Mouse (Mus musculus) embryonic facial prominence, embryonic 12.5 days (tissue): Measurements from ENCODE around the gene Ctnna2. TPM values are rescaled to one million over a fixed set of nuclear protein-coding genes. Genes with fewer than 3 reads are reported as not detected.

ENCODE experiments used
- ATAC-seq: fragments of 200-750 bp; cut with Nextera tagmentation; 2 replicates; pipeline ENCODE4 v1.8.0; 2017; ENCODE audit not compliant: insufficient number of reproducible peaks, insufficient read depth, low FRiP score, low TSS enrichment
- H3K27ac ChIP-seq: fragments of 300-500 bp; sonication (generic); 2 replicates; pipeline ENCODE4 v1.5.1; 2016; ENCODE audit warnings: mild to moderate bottlenecking
- H3K27me3 ChIP-seq: fragments of 300-500 bp; sonication (generic); 2 replicates; pipeline ENCODE4 v1.6.1; 2016; ENCODE audit warnings: mild to moderate bottlenecking, moderate library complexity
- H3K36me3 ChIP-seq: fragments of 300-500 bp; sonication (generic); 2 replicates; pipeline ENCODE4 v1.6.1; 2016; ENCODE audit warnings: mild to moderate bottlenecking
- H3K4me1 ChIP-seq: fragments of 300-500 bp; sonication (generic); 2 replicates; pipeline ENCODE4 v1.6.1; 2016
- H3K4me2 ChIP-seq: fragments of 300-500 bp; sonication (generic); replicated peaks from 2 replicates; pipeline ENCODE4 v1.6.1; 2016; ENCODE audit warnings: mild to moderate bottlenecking, moderate library complexity
- H3K4me3 ChIP-seq: fragments of 300-500 bp; sonication (generic); 2 replicates; pipeline ENCODE4 v1.5.1; 2016; ENCODE audit warnings: mild to moderate bottlenecking
- H3K9ac ChIP-seq: fragments of 300-500 bp; sonication (generic); 2 replicates; pipeline ENCODE4 v1.6.1; 2016; ENCODE audit warnings: mild to moderate bottlenecking, moderate library complexity
- H3K9me3 ChIP-seq: fragments of 300-500 bp; sonication (generic); 2 replicates; pipeline ENCODE4 v1.6.1; 2016; ENCODE audit warnings: mild to moderate bottlenecking, moderate library complexity
- WGBS: fragments of 180-500 bp; shearing (Covaris S2); methylation state at CpG from one replicate; pipeline ENCODE4 v1.1.7; 2016; 5-methylcytosine and 5-hydroxymethylcytosine counted together
- polyA plus RNA-seq: library from polyadenylated mRNA; unstranded; fragments of >200 nt; fragmentation: Nextera tagmentation; extraction: Ambion mirVana; gene quantifications from 2 replicates; pipeline ENCODE4 v1.2.1, GENCODE M21; 2016

The Ctnna2 gene
- polyA plus RNA-seq, 1 experiment from 2014 or later = 16.8 TPM

GRCm38 (mm10) chr6:77408481-77408880, 571.0 kb downstream of the Ctnna2 start:
- Histone ChIP-seq H3K27me3 (no peaks in the 10 kb centered on the region), H3K9me3 (no peaks in the 10 kb centered on the region), H3K4me2 (no peak overlapping the region), H3K9ac (no peak overlapping the region), H3K36me3 (no peaks in the 10 kb centered on the region), H3K27ac (no peak overlapping the region), H3K4me3 (no peak overlapping the region), H3K4me1 (no peaks in the 10 kb centered on the region)
- no peak for ATAC-seq
- 75% methylated on average over 5 of the region's 5 CpGs for WGBS

- Histone ChIP-seq H3K4me1 (no peaks in the 10 kb centered on the region), H3K4me2 (no peak overlapping the region), H3K4me3 (no peak overlapping the region), H3K27me3 (no peaks in the 10 kb centered on the region), H3K36me3 (no peaks in the 10 kb centered on the region), H3K27ac (no peak overlapping the region), H3K9me3 (no peaks in the 10 kb centered on the region), H3K9ac (no peak overlapping the region)
- WGBS = 87% methylated on average over 6 of the region's 6 CpGs
- ATAC-seq = no peak
Measured at GRCm38 (mm10) chr6:77400751-77401150, 578.7 kb downstream of the Ctnna2 start.

GRCm38 (mm10) chr6:77391663-77392062, 587.8 kb downstream of the Ctnna2 start:
- Histone ChIP-seq H3K9ac (no peak overlapping the region), H3K36me3 (no peaks in the 10 kb centered on the region), H3K4me3 (no peak overlapping the region), H3K9me3 (no peaks in the 10 kb centered on the region), H3K4me1 (no peaks in the 10 kb centered on the region), H3K4me2 (no peak overlapping the region), H3K27me3 (no peaks in the 10 kb centered on the region), H3K27ac (no peak overlapping the region)
- no peak for ATAC-seq
- 72% methylated on average over 1 of the region's 1 CpGs for WGBS

GRCm38 (mm10) chr6:77381309-77381708, 598.2 kb downstream of the Ctnna2 start:
- H3K4me3 ChIP-seq = no peak overlapping the region
- H3K4me2 ChIP-seq = no peak overlapping the region
- H3K4me1 ChIP-seq = no peaks in the 10 kb centered on the region
- no peaks in the 10 kb centered on the region for H3K27me3 ChIP-seq
- H3K9ac ChIP-seq = no peak overlapping the region
- no peak for ATAC-seq
- no peaks in the 10 kb centered on the region for H3K36me3 ChIP-seq
- H3K27ac ChIP-seq = no peak overlapping the region
- H3K9me3 ChIP-seq = no peaks in the 10 kb centered on the region

GRCm38 (mm10) chr6:77373132-77373531, 606.4 kb downstream of the Ctnna2 start:
- no peaks in the 10 kb centered on the region for H3K9me3 ChIP-seq
- H3K27ac ChIP-seq = no peak overlapping the region
- no peak for ATAC-seq
- H3K4me1 ChIP-seq = no peaks in the 10 kb centered on the region
- H3K4me2 ChIP-seq = no peak overlapping the region
- 61% methylated on average over 5 of the region's 5 CpGs for WGBS
- H3K27me3 ChIP-seq = no peaks in the 10 kb centered on the region
- H3K4me3 ChIP-seq = no peak overlapping the region
- H3K9ac ChIP-seq = no peak overlapping the region
- no peaks in the 10 kb centered on the region for H3K36me3 ChIP-seq

- 95% methylated on average over 2 of the region's 2 CpGs for WGBS
Measured at GRCm38 (mm10) chr6:77371147-77371546, 608.4 kb downstream of the Ctnna2 start.

GRCm38 (mm10) chr6:77358471-77358837, 621.0 kb downstream of the Ctnna2 start:
- 74% methylated on average over 6 of the region's 6 CpGs for WGBS
- Histone ChIP-seq H3K36me3 (no peaks in the 10 kb centered on the region), H3K4me1 (no peaks in the 10 kb centered on the region)

More at GRCm38 (mm10) chr6:77371147-77371546, 608.4 kb downstream of the Ctnna2 start:
- ATAC-seq = no peak
- Histone ChIP-seq H3K9me3 (no peaks in the 10 kb centered on the region), H3K4me1 (no peaks in the 10 kb centered on the region), H3K9ac (no peak overlapping the region), H3K4me2 (no peak overlapping the region), H3K27me3 (no peaks in the 10 kb centered on the region), H3K4me3 (no peak overlapping the region), H3K27ac (no peak overlapping the region), H3K36me3 (no peaks in the 10 kb centered on the region)

GRCm38 (mm10) chr6:77357748-77358470, 621.6 kb downstream of the Ctnna2 start:
- Histone ChIP-seq H3K36me3 (no peaks in the 10 kb centered on the region), H3K4me2 (no peak overlapping the region), H3K9ac (no peak overlapping the region), H3K27me3 (no peaks in the 10 kb centered on the region), H3K9me3 (no peaks in the 10 kb centered on the region), H3K4me3 (no peak overlapping the region), H3K27ac (no peak overlapping the region), H3K4me1 (no peaks in the 10 kb centered on the region)
- ATAC-seq = no peak
- 76% methylated on average over 9 of the region's 9 CpGs for WGBS

More at GRCm38 (mm10) chr6:77358471-77358837, 621.0 kb downstream of the Ctnna2 start:
- Histone ChIP-seq H3K9ac (no peak overlapping the region), H3K9me3 (no peaks in the 10 kb centered on the region), H3K4me3 (no peak overlapping the region), H3K27me3 (no peaks in the 10 kb centered on the region), H3K4me2 (no peak overlapping the region), H3K27ac (no peak overlapping the region)
- ATAC-seq = no peak

GRCm38 (mm10) chr6:77354826-77355225, 624.7 kb downstream of the Ctnna2 start:
- no peaks in the 10 kb centered on the region for H3K27me3 ChIP-seq
- 26% methylated on average over 1 of the region's 1 CpGs for WGBS
- no peak for ATAC-seq
- H3K9me3 ChIP-seq = no peaks in the 10 kb centered on the region
- no peak overlapping the region for H3K27ac ChIP-seq
- H3K9ac ChIP-seq = no peak overlapping the region
- no peaks in the 10 kb centered on the region for H3K4me1 ChIP-seq
- no peak overlapping the region for H3K4me3 ChIP-seq
- H3K36me3 ChIP-seq = no peaks in the 10 kb centered on the region
- H3K4me2 ChIP-seq = no peak overlapping the region

- no peak overlapping the region for H3K4me2 ChIP-seq
- no peaks in the 10 kb centered on the region for H3K27me3 ChIP-seq
- no peak for ATAC-seq
- no peaks in the 10 kb centered on the region for H3K36me3 ChIP-seq
- no peaks in the 10 kb centered on the region for H3K9me3 ChIP-seq
- no peak overlapping the region for H3K27ac ChIP-seq
- H3K4me1 ChIP-seq = peaks cover 9% of the 10 kb centered on the region; the same call in 1 of the 2 replicates
- no peak overlapping the region for H3K9ac ChIP-seq
- H3K4me3 ChIP-seq = no peak overlapping the region
Measured at GRCm38 (mm10) chr6:77343781-77344180, 635.7 kb downstream of the Ctnna2 start.

GRCm38 (mm10) chr6:77335537-77335936, 644.0 kb downstream of the Ctnna2 start:
- Histone ChIP-seq H3K27me3 (no peaks in the 10 kb centered on the region), H3K4me1 (no peaks in the 10 kb centered on the region), H3K4me3 (no peak overlapping the region), H3K4me2 (no peak overlapping the region), H3K36me3 (no peaks in the 10 kb centered on the region), H3K9ac (no peak overlapping the region), H3K9me3 (no peaks in the 10 kb centered on the region), H3K27ac (no peak overlapping the region)
- WGBS = 81% methylated on average over 2 of the region's 2 CpGs
- ATAC-seq = no peak

- Histone ChIP-seq H3K4me1 (no peaks in the 10 kb centered on the region), H3K27ac (no peak overlapping the region), H3K27me3 (no peaks in the 10 kb centered on the region), H3K36me3 (no peaks in the 10 kb centered on the region), H3K9ac (no peak overlapping the region), H3K4me3 (no peak overlapping the region), H3K4me2 (no peak overlapping the region), H3K9me3 (no peaks in the 10 kb centered on the region)
- 67% methylated on average over 3 of the region's 3 CpGs for WGBS
- ATAC-seq = no peak
Measured at GRCm38 (mm10) chr6:77324748-77325147, 654.8 kb downstream of the Ctnna2 start.
